9 mouse cellular contexts compared by ENCODE assay signal in genomic region chr16:85900702-85901580, GRCm38 (mm10). TPM values are rescaled to one million over a fixed set of nuclear protein-coding genes. Genes with fewer than 3 reads are reported as not detected.
DNase-seq lines count a peak whose midpoint lies in the region; ATAC-seq lines count a peak whose summit lies in the region.
"Had no signal": no experiment of that assay in that cellular context is flagged by ENCODE, and none has a peak within 500 bp of the region (broad histone marks: within the 10 kb centered on the region; RNA-seq: fewer than 3 reads in every experiment).

No protein-coding gene starts in this region.

- H3K27ac ChIP-seq in embryonic facial prominence, embryonic 12.5 days = 0 out of 2 replicates have a peak overlapping the region, but pooled peaks have one; percentile 17
- H3K27ac ChIP-seq in liver, embryonic 15.5 days (replicated peaks) = no peak overlapping the region
- H3K27ac ChIP-seq in neural tube, embryonic 13.5 days (replicated peaks) = peak overlapping the region; percentile 69

- peak overlapping the region; percentile 56 for H3K9ac ChIP-seq in embryonic facial prominence, embryonic 12.5 days
- H3K9ac ChIP-seq in liver, embryonic 15.5 days = no peak overlapping the region
- H3K9ac ChIP-seq in neural tube, embryonic 13.5 days = peak overlapping the region; percentile 78

- WGBS in embryonic facial prominence, embryonic 12.5 days = under 1% methylated on average over 51 of the region's 51 CpGs
- under 1% methylated on average over 50 of the region's 51 CpGs for WGBS in liver, embryonic 15.5 days (ENCODE audit: insufficient replicate concordance)
- WGBS in neural tube, embryonic 13.5 days = under 1% methylated on average over 51 of the region's 51 CpGs

- ATAC-seq in embryonic facial prominence, embryonic 12.5 days (ENCODE audit: insufficient number of reproducible peaks, insufficient read depth, low FRiP score, low TSS enrichment) = peak; percentile 69; the same call in 1 of the 2 replicates
- no peak; the same call in 1 of the 2 replicates for ATAC-seq in liver, embryonic 15.5 days (ENCODE audit: insufficient read depth)
- peak; percentile 73 for ATAC-seq in neural tube, embryonic 13.5 days (ENCODE audit: low read depth)

- DNase-seq in layer of hippocampus, adult 11-12 months (ENCODE audit: low spot score) = peak; percentile 10
- no peak for DNase-seq in layer of hippocampus, adult 9-11 months
- DNase-seq in heart, adult 9 months (ENCODE audit: low spot score in 2 of 2) = peak; percentile 62 to 69
- peak; percentile 27 for DNase-seq in kidney, adult 9 months
- DNase-seq in urinary bladder, postnatal 25 days (ENCODE audit: low spot score) = peak; percentile 49

- peaks cover 6% of the 10 kb centered on the region; the same call in 1 of the 2 replicates for H3K4me1 ChIP-seq in embryonic facial prominence, embryonic 12.5 days
- no peaks in the 10 kb centered on the region for H3K4me1 ChIP-seq in liver, embryonic 15.5 days (replicated peaks)
- peaks cover 26% of the 10 kb centered on the region for H3K4me1 ChIP-seq in neural tube, embryonic 13.5 days (replicated peaks)

- no peaks in the 10 kb centered on the region for H3K36me3 ChIP-seq in embryonic facial prominence, embryonic 12.5 days
- no peaks in the 10 kb centered on the region for H3K36me3 ChIP-seq in liver, embryonic 15.5 days (replicated peaks)
- no peaks in the 10 kb centered on the region for H3K36me3 ChIP-seq in neural tube, embryonic 13.5 days

- peaks cover 24% of the 10 kb centered on the region for H3K27me3 ChIP-seq in embryonic facial prominence, embryonic 12.5 days
- peaks cover 39% of the 10 kb centered on the region for H3K27me3 ChIP-seq in liver, embryonic 15.5 days
- H3K27me3 ChIP-seq in neural tube, embryonic 13.5 days = peaks cover 34% of the 10 kb centered on the region
- H3K27me3 ChIP-seq: CH12.LX had no signal

- peak overlapping the region; percentile 96 for H3K4me2 ChIP-seq in embryonic facial prominence, embryonic 12.5 days (replicated peaks)
- H3K4me2 ChIP-seq in liver, embryonic 15.5 days = peak overlapping the region; percentile 62
- H3K4me2 ChIP-seq in neural tube, embryonic 13.5 days = peak overlapping the region; percentile 95

- H3K9me3 ChIP-seq in embryonic facial prominence, embryonic 12.5 days = no peaks in the 10 kb centered on the region
- H3K9me3 ChIP-seq in liver, embryonic 15.5 days (replicated peaks) = no peaks in the 10 kb centered on the region
- H3K9me3 ChIP-seq in neural tube, embryonic 13.5 days = no peaks in the 10 kb centered on the region

- peak overlapping the region; percentile 60 for H3K4me3 ChIP-seq in embryonic facial prominence, embryonic 12.5 days
- peak overlapping the region; percentile 47 for H3K4me3 ChIP-seq in liver, embryonic 15.5 days (replicated peaks)
- H3K4me3 ChIP-seq in neural tube, embryonic 13.5 days = peak overlapping the region; percentile 63

RNA-seq across cellular contexts. Expression of gene Adamts5, which starts 0.7 kb away (rescaled TPM):
- polyA plus RNA-seq in embryonic facial prominence, embryonic 12.5 days (2016; fragmentation: Nextera tagmentation; extraction: Ambion mirVana) = 3.5 TPM in 2 replicates
- 0.37 and 0.46 TPM in 2 replicates for polyA plus RNA-seq in liver, embryonic 15.5 days (2015; fragmentation: Nextera tagmentation; extraction: Ambion mirVana)
- polyA plus RNA-seq in neural tube, embryonic 13.5 days (2015; fragmentation: Nextera tagmentation; extraction: Ambion mirVana) = 5.5 and 6.2 TPM in 2 replicates
